Mouse (Mus musculus): Measurements from ENCODE around the gene Gpr83. TPM values are rescaled to one million over a fixed set of nuclear protein-coding genes. Genes with fewer than 3 reads are reported as not detected.

Gpr83 gene
- 1.1 and 1.3 TPM in 2 replicates for polyA plus RNA-seq (2015; fragmentation: Nextera tagmentation; extraction: Ambion mirVana)

GRCm38 (mm10) chr9:14859868-14860639, at the start of gene Gpr83:
Gpr83 (plus strand) TSS chr9:14860210.
- H3K4me1 ChIP-seq: peaks cover 11% of the 10 kb centered on the region
- H3K9ac ChIP-seq (replicated peaks): peak within 1 kb of the TSS; percentile 50
- peak within 1 kb of the TSS; percentile 96 for H3K4me2 ChIP-seq (replicated peaks)
- no peaks in the 10 kb centered on the region for H3K36me3 ChIP-seq
- H3K9me3 ChIP-seq: no peaks in the 10 kb centered on the region
- peak; percentile 96 for ATAC-seq (replicated peaks)
- H3K4me3 ChIP-seq: peak within 1 kb of the TSS; percentile 48
- 1% methylated on average over 46 of the region's 47 CpGs for WGBS
- H3K27me3 ChIP-seq: peaks cover 28% of the 10 kb centered on the region
- no peak within 1 kb of the TSS for H3K27ac ChIP-seq (replicated peaks)

GRCm38 (mm10) chr9:14821396-14821795, 38.6 kb upstream of the Gpr83 start:
- no peaks in the 10 kb centered on the region for H3K4me1 ChIP-seq
- H3K9ac ChIP-seq (replicated peaks): no peak overlapping the region
- H3K27me3 ChIP-seq: no peaks in the 10 kb centered on the region
- no peak overlapping the region for H3K4me3 ChIP-seq
- H3K36me3 ChIP-seq: peaks cover 30% of the 10 kb centered on the region
- H3K27ac ChIP-seq (replicated peaks): no peak overlapping the region
- H3K9me3 ChIP-seq: no peaks in the 10 kb centered on the region
- no peak overlapping the region for H3K4me2 ChIP-seq (replicated peaks)
- ATAC-seq (replicated peaks): no peak

- Histone ChIP-seq H3K9ac (replicated peaks) (no peak overlapping the region), H3K27me3 (no peaks in the 10 kb centered on the region), H3K4me3 (no peak overlapping the region), H3K4me2 (replicated peaks) (no peak overlapping the region), H3K4me1 (no peaks in the 10 kb centered on the region), H3K36me3 (peaks cover 11% of the 10 kb centered on the region; the same call in 1 of the 2 replicates), H3K27ac (replicated peaks) (no peak overlapping the region), H3K9me3 (no peaks in the 10 kb centered on the region)
- WGBS: 93% methylated on average over 5 of the region's 5 CpGs
- ATAC-seq (replicated peaks): no peak
Measured at GRCm38 (mm10) chr9:14824840-14825239, 35.2 kb upstream of the Gpr83 start.

DNA sequence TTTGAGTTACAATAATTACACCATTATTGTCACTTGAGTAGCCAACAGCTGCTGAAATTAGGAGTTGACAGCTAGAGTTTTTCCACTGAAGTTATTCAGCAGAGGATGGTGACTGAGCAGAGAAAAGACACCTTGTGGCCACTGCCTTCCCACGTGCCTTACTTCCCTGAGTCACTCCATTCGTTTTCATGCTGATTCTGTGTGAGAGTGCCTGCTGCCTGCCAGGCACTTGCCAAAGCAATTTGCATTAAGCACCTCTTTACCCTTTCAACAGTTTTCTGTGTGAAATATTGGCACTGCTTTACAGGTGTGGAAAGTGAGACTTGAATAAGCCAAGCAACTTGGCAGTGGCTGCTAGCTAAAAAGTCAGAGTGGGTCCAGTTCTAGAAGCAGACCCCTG, 32.1 kb upstream of the Gpr83 start:
- H3K36me3 ChIP-seq: peaks cover 11% of the 10 kb centered on the region
- ATAC-seq (replicated peaks): no peak
- WGBS: 50% methylated on average over 2 of the region's 2 CpGs

GRCm38 (mm10) chr9:14832046-14832445, 28.0 kb upstream of the Gpr83 start:
- WGBS: 80% methylated on average over 5 of the region's 5 CpGs
- no peak overlapping the region for H3K4me3 ChIP-seq

More for the DNA sequence above, 32.1 kb upstream of the Gpr83 start:
- Histone ChIP-seq H3K27ac (replicated peaks) (no peak overlapping the region), H3K9me3 (no peaks in the 10 kb centered on the region), H3K4me1 (no peaks in the 10 kb centered on the region), H3K9ac (replicated peaks) (no peak overlapping the region), H3K27me3 (no peaks in the 10 kb centered on the region), H3K4me3 (no peak overlapping the region), H3K4me2 (replicated peaks) (no peak overlapping the region)

DNA sequence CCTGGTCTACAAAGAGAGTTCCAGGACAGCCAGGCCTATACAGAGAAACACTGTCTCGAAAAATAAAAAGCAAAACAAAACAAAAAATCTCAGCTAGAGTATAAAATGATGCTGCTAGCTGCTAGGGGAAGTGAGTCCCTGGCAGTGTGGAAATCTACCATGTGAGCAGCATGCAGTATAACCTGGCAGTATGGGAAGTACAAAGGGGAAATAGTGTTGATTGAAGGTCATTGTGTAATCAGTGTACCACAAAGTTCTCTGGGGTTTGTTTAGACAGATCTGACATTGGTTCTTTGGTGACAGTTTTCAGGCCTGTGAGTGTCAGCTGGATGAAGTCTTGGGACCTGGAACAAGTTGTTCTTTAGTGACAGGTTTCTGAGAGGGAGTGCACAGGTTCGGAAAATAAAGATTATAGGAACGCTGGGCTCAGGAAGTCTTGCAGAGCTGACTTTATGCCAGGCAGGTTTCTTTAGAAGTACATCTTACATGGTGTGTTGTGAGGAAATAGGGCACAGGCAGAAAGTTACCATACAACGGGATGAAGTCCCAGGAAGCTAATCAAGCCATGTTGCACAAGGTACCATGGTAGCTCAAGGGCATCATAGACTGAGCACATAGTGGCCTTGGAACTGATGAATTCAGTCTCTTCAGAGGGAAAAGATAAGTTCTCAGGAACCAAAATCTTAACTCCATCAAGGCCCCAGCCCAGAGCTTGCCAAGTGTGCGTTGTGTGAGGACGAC, 24.5 kb upstream of the Gpr83 start:
- Histone ChIP-seq H3K27me3 (no peaks in the 10 kb centered on the region), H3K4me2 (replicated peaks) (no peak overlapping the region), H3K27ac (replicated peaks) (no peak overlapping the region), H3K4me3 (no peak overlapping the region), H3K9me3 (no peaks in the 10 kb centered on the region), H3K36me3 (peaks cover 16% of the 10 kb centered on the region; the same call in 1 of the 2 replicates), H3K4me1 (peaks cover 6% of the 10 kb centered on the region; the same call in 1 of the 2 replicates), H3K9ac (replicated peaks) (no peak overlapping the region)
- ATAC-seq (replicated peaks): no peak
- 93% methylated on average over 6 of the region's 6 CpGs for WGBS

More at GRCm38 (mm10) chr9:14832046-14832445, 28.0 kb upstream of the Gpr83 start:
- H3K27me3 ChIP-seq: no peaks in the 10 kb centered on the region
- H3K36me3 ChIP-seq: peaks cover 23% of the 10 kb centered on the region; the same call in 1 of the 2 replicates
- H3K27ac ChIP-seq (replicated peaks): no peak overlapping the region
- H3K4me1 ChIP-seq: no peaks in the 10 kb centered on the region
- H3K9me3 ChIP-seq: no peaks in the 10 kb centered on the region
- no peak for ATAC-seq (replicated peaks)
- no peak overlapping the region for H3K9ac ChIP-seq (replicated peaks)
- no peak overlapping the region for H3K4me2 ChIP-seq (replicated peaks)

- peak; percentile 49 for ATAC-seq (replicated peaks)
- Histone ChIP-seq H3K27ac (replicated peaks) (no peak overlapping the region), H3K4me1 (peaks cover 6% of the 10 kb centered on the region; the same call in 1 of the 2 replicates), H3K9ac (replicated peaks) (no peak overlapping the region), H3K36me3 (0 out of 2 replicates have a peak, but pooled peaks cover 8% of the 10 kb centered on the region), H3K9me3 (no peaks in the 10 kb centered on the region), H3K4me2 (replicated peaks) (no peak overlapping the region), H3K27me3 (no peaks in the 10 kb centered on the region), H3K4me3 (no peak overlapping the region)
- WGBS: 28% methylated on average over 7 of the region's 7 CpGs
Measured at GRCm38 (mm10) chr9:14839527-14839926, 20.5 kb upstream of the Gpr83 start.

DNA sequence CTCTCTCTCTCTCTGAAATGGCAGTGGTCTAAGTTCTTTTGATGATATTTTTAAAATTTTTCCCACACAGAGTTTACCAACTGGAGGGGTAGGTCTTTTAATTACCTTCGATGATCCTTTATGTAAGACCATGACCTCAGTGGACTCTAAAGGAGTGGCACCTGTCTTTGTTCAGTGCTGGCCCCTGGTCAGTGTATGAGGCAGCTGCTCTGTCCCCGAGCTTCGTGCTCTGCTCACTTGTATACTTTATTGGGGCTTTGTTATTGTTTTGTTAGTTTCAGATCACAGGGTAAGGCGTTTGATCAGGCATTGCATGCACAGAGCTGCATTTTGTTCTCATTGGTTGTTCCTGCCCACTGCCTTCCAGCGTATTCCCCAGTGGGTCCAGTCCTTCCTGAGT, 20.0 kb upstream of the Gpr83 start:
- WGBS: 72% methylated on average over 5 of the region's 5 CpGs

GRCm38 (mm10) chr9:14841878-14842761, 17.9 kb upstream of the Gpr83 start:
- H3K4me1 ChIP-seq: peaks cover 6% of the 10 kb centered on the region; the same call in 1 of the 2 replicates
- WGBS: 61% methylated on average over 10 of the region's 10 CpGs
- peak overlapping the region; percentile 25; the same call in 1 of the 2 replicates for H3K27ac ChIP-seq (replicated peaks)
- no peaks in the 10 kb centered on the region for H3K9me3 ChIP-seq
- H3K27me3 ChIP-seq: no peaks in the 10 kb centered on the region
- H3K4me2 ChIP-seq (replicated peaks): no peak overlapping the region
- H3K36me3 ChIP-seq: no peaks in the 10 kb centered on the region
- H3K4me3 ChIP-seq: no peak overlapping the region
- no peak overlapping the region for H3K9ac ChIP-seq (replicated peaks)
- peak; percentile 66 for ATAC-seq (replicated peaks)

More for the DNA sequence above, 20.0 kb upstream of the Gpr83 start:
- Histone ChIP-seq H3K27me3 (no peaks in the 10 kb centered on the region), H3K4me3 (no peak overlapping the region), H3K9me3 (no peaks in the 10 kb centered on the region), H3K9ac (replicated peaks) (no peak overlapping the region), H3K36me3 (0 out of 2 replicates have a peak, but pooled peaks cover 7% of the 10 kb centered on the region), H3K27ac (replicated peaks) (no peak overlapping the region), H3K4me2 (replicated peaks) (no peak overlapping the region), H3K4me1 (peaks cover 6% of the 10 kb centered on the region; the same call in 1 of the 2 replicates)
- no peak for ATAC-seq (replicated peaks)

DNA sequence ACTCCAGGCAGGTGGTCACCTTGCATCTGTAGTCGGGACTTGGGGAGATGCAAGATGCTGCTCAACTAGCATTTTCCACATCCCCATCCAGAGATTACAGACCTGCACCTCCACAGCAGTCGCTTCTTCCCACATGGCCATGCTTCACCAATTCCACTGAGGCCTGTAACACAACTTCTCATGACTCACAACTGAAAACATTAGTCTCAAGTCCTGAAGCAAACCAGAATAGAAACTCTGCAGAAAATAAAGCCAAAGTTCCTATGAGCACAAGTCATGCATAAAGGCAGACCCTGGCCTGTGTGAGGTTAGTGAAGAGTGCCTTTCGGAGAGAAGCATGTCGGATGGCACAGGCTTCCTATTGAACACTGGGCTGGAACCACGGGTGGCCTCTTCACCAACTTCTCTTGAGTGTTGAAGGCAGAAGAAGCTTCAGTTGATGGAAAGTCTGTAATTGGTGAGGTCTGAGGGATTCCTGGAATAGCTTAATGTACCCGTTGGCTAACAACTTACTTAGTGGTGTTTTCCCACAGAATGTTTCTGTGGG, 16.6 kb upstream of the Gpr83 start:
- WGBS: 97% methylated on average over 6 of the region's 6 CpGs
- Histone ChIP-seq H3K9ac (replicated peaks) (no peak overlapping the region), H3K27ac (replicated peaks) (no peak overlapping the region), H3K4me2 (replicated peaks) (no peak overlapping the region), H3K27me3 (no peaks in the 10 kb centered on the region), H3K36me3 (no peaks in the 10 kb centered on the region), H3K4me1 (peaks cover 6% of the 10 kb centered on the region; the same call in 1 of the 2 replicates), H3K9me3 (no peaks in the 10 kb centered on the region), H3K4me3 (no peak overlapping the region)
- no peak for ATAC-seq (replicated peaks)

GRCm38 (mm10) chr9:14843901-14844300, 16.1 kb upstream of the Gpr83 start:
- no peak for ATAC-seq (replicated peaks)
- Histone ChIP-seq H3K36me3 (no peaks in the 10 kb centered on the region), H3K4me3 (no peak overlapping the region), H3K4me2 (replicated peaks) (no peak overlapping the region), H3K4me1 (peaks cover 6% of the 10 kb centered on the region; the same call in 1 of the 2 replicates), H3K9ac (replicated peaks) (no peak overlapping the region), H3K27me3 (no peaks in the 10 kb centered on the region), H3K27ac (replicated peaks) (no peak overlapping the region), H3K9me3 (no peaks in the 10 kb centered on the region)
- WGBS: 94% methylated on average over 3 of the region's 3 CpGs
